Mouse (Mus musculus): ENCODE results near the gene Ulk4.

GRCm38 (mm10) chr9:120960611-120961010, 316.4 kb downstream of the Ulk4 start:
- no peak for TF ChIP-seq EP300 (IDR thresholded peaks at IDR 0.05; ENCODE audit: low read depth)
- TF ChIP-seq CTCF (IDR thresholded peaks at IDR 0.05; ENCODE audit: low read depth): no peak

Data from liver, postnatal 0 days (tissue).